Mouse (Mus musculus) bone marrow, adult 2 months (tissue): ENCODE results near the gene Fgfr2.

Source experiments
- CTCF ChIP-seq: fragments of 200-500 bp; IDR thresholded peaks from 2 replicates; pipeline ENCODE4 v1.5.1; 2011; ENCODE audit warnings: low read length, control low read depth; ENCODE audit not compliant: control insufficient read depth, insufficient read depth
- POLR2A ChIP-seq: fragments of 200-500 bp; IDR thresholded peaks from 2 replicates; pipeline ENCODE4 v1.6.1; 2011; ENCODE audit warnings: low read depth, mild to moderate bottlenecking, control low read depth, low read length, borderline replicate concordance; ENCODE audit not compliant: control insufficient read depth

DNA sequence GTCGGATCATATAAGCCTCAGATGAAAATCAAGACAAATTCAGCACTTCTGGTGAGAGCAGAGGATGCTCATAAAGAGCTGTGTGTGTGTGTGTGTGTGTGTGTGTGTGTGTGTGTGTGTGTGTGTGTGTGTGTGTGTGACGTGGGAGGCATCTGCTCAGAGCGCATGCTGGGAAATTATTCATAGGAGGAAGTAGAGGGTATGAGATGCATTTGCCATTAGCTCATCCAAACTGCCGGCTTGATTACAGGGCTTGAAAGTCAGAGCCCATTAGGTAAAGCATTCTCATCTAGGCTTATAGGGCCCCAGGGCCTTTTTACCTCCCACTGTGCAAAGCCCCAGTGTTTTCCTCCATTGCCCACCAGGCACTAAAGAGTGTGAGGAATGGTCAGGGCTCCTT, 1076.5 kb downstream of the Fgfr2 start:
- no peak for TF ChIP-seq CTCF
- TF ChIP-seq POLR2A = no peak
